Mouse (Mus musculus) lung, postnatal 36 days (tissue): Measurements from ENCODE around the gene Zdhhc1.

Experiments used
- DNase-seq: peaks from one replicate; pipeline ENCODE4 v3.0.0; 2022; ENCODE audit warnings: mixed read lengths

The Zdhhc1 gene

DNA sequence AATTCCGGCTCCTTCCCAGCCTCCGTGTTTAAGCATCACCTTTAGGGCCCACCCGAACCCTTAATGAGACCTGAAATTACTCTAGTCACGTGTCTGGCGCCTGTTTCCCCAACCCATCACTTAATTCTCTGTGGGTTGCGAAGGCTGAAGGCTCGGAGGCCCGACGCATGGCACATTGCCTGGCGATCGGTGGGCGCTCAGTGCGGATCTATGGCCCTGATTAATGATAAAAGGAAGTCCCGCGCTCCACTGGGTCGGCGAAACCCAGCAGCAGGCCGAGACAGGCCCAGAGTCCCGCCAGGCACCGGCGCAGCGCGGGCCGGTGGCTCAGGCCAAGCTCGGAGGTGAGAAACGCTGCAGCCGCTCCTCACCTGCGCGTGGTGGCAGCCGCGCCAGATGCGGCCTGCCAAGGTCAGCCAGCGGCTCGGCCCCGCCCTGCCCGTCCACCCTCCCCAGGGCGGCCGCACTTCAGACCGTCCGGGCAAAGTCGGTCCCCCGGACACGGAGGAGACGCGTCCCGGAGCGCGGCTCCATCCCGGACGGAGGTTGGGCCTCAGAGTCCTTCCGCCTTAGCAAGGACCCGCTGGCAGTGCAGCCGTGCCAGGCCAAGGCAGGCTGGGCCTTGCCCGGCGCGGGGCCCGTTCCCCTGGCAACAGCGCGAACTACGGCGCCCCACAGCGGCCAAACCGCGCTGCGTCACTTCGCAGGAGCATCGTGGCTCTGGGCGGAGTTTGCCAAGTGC lies at the start of gene Zdhhc1:
Gene Zdhhc1 (minus strand): TSS at position 464 of the 742 bp plus-strand sequence.
- peak; percentile 90 for DNase-seq

DNA sequence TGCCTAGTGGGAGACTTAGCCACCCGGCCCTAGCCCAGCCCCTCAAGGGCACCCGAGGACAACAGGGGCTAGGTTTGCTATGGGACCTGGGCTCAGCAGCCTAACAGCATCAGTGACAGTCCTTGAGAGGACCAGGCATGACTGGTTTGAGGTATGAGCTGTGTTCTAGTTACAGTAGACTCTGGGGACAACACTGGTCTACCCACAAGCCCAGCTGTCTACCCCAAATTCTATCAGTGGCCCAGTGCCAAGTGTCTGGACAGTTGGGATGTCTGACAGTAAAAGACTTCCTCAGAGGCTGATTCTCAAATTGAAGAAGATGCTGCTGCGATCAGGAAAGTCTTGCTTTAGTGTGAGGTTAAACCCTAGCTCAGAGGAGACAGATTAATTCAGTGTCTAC lies 48.5 kb upstream of the Zdhhc1 start:
- no peak for DNase-seq

DNA sequence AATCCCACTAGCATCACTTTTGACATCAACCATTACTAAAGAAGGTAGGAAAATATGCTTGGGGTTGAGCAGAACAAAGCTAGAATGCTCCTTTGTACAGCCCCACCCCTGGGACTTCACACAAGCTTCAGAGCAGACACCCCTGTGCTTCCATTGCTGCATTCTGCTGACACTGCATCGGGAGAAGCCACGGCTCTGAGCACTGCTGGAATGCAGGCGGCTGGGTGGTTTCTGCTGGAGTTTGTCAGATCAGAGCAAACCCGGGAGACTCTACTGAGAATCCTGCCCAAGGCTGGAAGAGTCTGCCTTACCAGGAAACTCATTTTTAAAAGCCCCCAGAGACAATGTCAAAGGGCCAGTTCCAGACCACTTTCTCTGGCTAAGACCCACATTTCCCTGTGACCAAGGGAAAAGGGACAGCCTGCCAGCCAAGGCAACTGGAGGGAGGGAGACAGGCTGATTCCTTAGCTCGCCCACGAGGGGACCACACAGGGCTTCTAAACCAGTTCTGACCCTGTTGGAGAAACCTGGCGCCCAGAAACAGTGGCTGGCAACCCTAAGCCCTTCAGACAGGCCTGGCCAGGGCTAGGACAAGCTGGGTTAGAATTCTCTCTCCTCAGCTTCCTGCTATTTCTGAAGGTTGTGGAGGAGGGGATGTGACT lies 48.0 kb upstream of the Zdhhc1 start:
- no peak for DNase-seq

DNA sequence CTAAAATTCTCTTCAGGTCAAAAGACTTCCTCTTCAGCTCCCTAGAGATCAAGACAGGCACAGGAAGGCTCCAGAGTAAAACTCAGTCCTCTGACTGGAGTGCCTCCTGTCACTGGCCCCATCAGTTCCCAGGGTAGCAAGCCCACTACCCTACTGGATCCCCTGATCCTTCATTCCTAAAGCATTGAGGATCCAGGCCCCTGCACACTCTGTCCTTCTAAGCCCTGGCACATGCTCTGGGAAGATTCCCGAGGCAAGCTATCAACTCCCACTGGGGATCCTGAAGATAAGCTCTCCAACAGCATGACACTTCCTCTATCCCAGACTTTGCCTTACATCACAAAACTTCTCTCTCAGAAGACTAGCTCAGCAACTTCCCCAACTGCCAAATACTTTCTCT lies 47.0 kb upstream of the Zdhhc1 start:
- no peak for DNase-seq

DNA sequence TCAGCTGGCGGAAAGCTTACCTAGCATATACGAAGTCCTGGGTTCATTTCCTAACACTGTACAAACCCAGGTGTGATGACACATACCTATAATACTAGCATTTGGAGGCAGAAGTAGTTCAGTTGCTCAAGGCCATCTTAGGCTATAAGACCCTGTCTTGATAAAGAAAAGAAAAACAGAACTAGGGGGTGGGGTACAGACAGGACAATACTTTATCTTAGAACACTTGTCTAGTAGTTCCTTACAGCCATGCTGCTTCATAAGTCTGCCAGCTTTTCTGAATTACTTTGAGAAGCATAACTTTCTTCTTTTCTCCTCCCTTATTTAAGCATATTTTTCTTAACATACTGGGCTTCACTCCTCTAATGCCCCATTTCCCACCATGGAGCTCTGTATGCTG lies 46.1 kb upstream of the Zdhhc1 start:
- DNase-seq, result no peak

DNA sequence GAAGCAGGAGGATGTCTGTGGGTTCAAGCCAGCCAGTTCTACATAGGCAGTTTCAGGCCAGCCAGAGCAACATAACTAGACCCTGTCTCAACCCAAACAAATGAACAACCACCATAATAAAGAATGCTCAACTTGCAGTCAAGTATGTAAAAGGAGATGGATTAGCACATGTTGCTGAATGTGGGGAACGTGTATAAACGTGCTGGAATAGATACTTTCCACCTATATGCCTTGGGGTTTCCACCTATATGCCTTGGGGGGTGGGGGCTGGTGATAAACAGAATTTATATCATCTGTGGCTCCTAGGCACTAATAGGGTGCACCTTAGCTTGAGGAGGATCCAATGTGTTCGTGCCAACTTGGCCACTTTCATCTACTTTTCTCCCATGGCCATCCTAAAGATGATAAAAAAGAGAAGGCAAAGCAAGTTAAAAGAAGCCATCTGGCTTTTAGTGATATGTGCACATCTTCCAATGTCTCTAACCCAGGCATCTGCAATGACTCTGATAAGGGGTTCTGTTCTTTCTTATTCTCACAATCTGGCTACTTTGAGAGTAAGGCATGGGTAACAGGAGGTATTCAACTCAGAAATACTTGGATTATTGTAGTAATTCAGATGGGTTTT lies 45.4 kb upstream of the Zdhhc1 start:
- no peak for DNase-seq

DNA sequence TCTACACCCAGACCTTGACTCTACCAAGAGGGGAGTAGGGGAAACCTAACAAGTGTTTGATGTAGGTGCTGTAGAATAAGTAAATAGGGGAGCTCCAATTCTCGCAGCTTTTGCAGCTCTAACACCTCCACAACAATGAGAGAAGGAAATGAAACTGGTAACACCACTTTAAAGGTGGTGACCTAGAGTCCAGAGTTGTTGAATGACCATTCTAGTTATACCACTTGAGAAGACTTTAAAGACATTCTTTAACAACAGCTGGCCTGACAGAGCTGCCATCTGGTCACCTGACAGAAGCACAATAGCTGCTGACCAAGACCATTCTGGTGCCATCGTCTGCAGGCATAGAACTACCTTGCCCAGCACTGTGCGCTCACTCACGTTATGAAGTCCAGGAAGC lies 42.2 kb upstream of the Zdhhc1 start:
- peak; percentile 42 for DNase-seq

DNA sequence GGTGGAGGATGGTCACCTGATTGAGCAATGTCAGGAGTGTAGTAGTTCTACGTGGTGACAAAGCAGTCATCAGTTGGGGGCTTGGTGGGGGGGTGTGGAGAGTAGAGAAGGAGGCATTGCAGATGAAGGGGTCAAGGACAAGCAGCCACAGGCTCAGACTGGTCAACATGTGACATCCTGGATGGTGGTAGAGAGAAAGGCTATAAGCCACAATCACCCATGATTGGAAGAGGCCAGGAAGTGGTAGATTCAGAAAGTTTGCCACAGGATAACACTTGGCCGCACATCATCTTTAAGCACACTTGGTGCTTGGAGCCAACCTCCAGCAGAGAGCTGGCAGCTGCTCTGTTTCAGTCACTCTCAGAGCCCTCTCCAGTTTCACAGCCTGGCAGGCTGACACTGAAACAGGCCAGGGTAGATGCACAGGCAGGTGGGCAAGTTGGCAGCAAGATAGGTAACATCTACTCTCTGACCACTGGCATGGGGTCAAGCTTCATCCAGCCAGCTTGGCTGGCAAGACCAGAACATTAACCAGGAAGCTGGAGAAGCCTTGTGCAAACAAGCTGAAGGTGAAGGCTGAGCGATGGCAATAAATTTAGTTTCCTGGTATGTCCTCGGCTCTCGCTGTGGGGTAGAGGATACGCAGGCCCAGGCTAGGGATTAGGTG lies 40.4 kb upstream of the Zdhhc1 start:
- peak; percentile 57 for DNase-seq

DNA sequence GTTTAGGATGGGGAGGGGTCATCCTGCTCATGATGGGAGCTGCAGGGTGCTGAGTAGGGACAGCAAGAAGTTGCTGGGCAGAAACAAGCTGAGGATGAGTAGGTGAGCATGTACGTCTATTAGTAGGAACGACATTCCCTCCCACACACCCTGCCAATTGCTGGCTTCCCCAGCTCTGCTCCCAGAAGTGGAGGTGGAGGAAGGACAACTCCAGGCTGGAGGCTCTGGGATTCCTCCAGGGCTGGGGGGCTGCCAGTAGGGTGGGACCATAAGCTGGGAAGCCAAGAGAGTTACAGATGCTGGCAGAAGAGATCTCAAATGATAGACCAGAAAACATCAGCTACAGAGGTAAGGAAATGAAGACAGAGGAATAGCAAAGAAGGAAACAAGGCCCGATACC lies 39.8 kb upstream of the Zdhhc1 start:
- no peak for DNase-seq

DNA sequence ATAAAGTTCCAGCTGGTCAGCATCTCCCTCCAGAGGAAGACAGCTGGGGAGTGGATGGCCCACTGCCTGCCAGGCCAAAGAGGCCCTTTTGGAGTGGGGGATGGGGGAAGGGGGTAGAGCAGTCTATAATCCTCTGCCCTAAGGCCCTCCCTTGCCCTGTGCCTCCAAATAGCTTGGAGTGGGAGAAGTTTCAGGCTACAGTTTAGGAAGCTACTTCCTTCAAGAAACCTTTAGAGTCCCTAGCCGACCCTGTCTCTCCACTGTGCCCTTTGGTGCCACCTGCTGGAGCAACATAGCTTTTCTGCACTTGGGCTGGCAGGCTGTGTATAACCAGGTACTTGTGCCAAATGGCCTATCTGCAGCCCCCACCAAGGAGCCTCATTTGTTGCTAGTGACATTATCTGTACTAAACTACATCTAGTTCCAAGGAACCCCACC lies 37.2 kb upstream of the Zdhhc1 start:
- peak; percentile 90 for DNase-seq

DNA sequence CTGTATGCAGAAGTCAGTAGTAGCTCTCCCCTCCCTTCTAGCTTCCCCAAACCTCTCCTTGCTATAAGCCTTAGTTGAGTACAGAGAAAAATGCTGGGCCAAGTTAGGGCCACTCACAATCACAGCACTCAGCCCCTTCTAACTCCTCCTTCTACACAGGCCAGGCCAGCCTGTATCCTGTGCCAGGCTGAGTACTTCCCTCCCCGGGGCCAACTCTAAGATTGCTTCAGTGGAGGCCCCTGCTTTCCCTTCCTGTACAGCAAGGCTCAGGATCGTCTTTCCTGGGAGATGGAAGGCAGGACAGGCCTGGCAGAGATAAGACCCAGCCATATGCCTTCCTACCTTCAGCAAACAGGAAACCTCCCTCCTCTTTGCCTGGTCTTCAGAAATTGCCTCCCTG lies 36.7 kb upstream of the Zdhhc1 start:
- DNase-seq, result peak; percentile 62

DNA sequence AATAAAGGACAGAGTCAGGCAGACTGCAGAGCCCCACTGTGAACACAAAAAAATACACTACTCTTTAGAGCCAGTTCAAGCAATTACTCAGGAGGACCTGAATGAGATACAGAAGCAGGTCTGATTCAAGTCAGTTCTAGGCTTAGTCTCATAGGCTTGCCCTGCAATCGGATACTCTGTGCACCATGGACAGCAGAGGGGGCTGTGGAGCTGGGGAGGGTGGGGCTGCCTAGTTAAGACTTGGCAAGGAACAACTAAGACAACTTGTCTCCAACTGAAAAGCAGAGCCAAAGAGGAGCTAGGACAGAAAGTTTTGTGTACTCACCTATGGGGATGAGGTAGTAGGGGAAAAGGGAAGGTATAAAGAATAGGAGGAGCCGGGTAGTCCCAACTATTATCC lies 35.1 kb upstream of the Zdhhc1 start:
- peak; percentile 78 for DNase-seq

DNA sequence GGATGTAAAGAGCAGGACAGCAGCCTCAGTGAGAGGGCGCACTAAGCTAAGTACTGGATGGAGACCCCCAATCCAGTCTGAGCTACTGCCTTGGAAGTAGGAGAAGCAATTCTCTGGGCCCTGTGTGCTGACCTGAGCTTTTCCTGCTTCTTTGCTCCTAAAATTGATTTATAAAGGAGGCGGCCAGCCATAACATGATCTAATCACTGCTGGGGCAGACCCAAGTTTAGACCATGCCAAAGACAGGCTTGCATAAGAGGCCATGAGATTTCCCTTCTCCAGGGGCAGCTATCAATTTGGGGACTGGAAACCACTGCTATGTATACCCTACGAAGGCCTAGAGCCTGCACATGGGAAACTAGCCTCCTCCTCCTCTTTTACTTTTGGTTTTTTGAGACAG lies 32.6 kb upstream of the Zdhhc1 start:
- no peak for DNase-seq

DNA sequence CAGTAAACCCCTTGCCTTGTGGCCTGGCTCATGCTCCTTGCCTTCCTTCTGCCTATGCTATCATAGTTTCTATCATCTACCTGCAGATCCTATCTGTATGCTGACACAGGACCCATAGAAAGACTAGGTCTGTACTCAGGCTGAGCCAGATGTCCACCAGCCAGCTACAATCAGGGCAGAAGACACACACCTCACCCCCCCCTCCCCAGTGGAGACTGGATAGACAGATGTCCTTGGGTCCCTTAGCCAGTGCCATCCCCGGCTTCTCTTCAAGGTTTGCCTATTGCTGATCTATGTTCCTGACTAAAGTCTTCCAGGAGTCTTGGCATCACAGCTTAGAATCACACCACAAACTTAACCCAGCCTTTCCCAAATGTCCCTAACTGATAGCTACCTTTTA lies 31.5 kb upstream of the Zdhhc1 start:
- DNase-seq, result no peak

DNA sequence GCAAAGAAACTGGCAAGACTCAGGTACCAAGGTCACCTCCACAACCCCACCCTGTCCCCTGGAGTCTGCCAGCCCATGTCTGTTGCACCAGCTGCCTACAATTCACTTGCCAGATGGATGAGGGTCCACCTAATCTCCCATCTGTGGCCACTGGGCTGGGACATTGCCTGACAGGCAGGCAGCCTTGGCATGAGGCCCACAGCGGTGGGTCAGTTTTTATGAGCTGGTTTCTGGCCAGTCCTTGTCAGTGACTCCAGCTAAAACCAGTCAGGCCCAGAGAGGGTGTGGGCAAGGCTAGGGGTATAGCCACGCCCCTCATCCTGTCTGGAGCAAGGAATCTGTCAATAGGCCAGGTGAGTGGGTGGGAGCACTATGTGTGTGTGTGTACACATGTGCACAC lies 30.4 kb upstream of the Zdhhc1 start:
- no peak for DNase-seq

DNA sequence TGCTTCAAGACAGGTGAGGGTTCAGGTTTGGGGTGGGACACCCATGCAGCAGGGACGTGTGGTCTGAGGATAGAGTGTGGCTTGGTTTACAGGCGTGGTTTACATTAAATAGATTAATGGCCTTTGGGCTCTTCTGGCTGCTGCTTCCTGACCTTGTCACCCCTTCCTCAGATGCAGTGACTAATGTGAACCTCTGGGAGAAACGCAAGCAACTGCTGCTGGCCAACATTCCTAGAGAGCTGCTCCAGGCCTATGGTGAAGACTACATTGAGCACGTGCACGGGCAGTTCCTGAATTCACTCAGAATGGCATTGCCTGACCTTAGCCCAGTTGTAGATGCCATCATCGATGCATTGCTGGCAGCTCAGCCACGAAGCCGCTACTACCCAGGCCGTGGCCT lies 26.2 kb upstream of the Zdhhc1 start:
- no peak for DNase-seq

DNA sequence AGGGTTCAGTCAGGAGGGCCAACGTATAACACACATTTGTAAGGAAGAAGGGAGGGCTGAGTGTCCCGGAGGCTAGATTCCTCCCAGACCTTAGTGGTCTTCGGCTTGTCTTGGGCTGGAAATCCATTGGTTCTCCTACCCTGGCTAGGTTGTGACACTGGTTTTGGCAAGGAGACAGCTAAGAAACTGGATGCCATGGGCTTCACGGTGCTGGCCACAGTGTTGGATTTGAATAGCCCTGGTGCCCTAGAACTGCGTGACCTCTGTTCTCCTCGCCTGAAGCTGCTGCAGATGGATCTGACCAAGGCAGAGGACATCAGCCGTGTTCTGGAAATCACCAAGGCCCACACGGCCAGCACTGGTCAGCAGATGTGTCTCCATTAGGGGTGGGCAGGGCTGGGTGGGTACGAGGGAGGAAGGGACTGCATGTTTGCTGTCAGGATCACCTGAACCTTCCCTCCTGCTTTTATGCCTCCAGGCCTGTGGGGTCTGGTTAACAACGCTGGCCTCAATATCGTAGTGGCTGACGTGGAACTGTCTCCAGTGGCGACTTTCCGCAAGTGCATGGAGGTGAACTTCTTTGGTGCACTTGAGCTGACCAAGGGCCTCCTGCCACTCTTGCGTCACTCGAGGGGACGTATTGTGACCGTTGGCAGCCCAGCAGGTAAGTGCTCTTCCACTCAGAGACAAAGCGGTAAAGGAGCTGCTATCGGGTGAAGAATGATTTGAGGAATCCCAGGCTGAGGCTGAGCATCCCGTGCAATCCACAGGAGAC lies 25.5 kb upstream of the Zdhhc1 start:
- peak; percentile 65 for DNase-seq

DNA sequence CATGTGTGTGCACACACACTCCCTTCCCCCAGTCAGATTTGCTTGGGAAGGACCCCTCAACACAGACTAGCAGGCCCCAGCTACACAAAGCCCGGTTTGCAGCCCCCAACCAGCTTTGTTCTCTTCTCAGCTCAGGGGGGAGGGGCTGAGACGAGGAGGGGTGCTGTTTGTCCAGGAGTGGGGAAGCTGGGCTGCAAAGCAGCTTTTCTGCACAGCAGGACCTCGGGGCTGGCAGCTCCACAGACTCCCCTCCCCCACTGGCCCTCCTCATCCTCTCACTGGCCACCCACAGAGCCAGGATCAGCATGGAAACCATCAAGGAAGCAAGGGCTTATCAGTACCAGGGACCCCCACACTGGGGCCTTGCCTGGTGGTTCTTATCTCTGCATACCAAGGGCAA lies 24.4 kb upstream of the Zdhhc1 start:
- DNase-seq, result no peak

DNA sequence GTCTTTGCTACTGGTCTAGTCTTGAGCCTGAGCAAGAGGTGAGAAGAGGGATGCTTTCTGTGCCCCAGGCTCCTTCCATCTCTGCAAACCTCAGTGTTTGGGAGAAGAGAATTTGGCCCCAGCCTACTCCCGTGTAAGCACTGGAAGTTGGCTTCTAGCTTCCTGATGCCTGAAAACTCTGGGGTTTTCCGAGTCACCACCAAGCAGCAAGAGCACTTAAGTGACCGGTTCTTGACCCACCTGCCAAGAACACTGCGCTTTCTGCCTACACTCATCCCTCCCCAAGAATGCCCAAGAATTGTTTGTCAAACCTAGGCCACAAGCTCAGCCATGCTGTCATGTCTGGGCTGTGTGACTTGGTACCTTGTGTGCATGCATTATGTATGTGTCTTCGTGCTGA lies 23.8 kb upstream of the Zdhhc1 start:
- peak; percentile 36 for DNase-seq

DNA sequence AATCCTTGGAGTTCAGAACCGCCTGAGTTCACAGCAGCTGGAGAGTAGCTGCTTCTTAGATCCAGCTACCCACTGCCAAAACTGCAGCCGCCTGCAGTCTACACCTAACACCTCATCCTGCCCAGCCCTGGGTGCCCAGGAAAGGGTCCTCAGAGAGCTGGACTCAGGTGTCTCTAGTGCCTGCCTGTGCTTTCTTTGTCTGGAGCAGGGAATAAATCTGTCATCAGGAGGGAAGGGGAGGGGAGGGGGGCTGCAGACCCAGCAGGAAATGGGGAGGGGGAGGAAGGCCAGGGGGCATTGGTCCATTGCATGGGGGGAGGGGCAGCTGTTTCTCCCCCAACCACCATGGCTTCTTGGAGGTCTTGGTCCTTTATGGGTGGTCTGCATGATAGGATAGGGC lies 22.9 kb upstream of the Zdhhc1 start:
- no peak for DNase-seq

DNA sequence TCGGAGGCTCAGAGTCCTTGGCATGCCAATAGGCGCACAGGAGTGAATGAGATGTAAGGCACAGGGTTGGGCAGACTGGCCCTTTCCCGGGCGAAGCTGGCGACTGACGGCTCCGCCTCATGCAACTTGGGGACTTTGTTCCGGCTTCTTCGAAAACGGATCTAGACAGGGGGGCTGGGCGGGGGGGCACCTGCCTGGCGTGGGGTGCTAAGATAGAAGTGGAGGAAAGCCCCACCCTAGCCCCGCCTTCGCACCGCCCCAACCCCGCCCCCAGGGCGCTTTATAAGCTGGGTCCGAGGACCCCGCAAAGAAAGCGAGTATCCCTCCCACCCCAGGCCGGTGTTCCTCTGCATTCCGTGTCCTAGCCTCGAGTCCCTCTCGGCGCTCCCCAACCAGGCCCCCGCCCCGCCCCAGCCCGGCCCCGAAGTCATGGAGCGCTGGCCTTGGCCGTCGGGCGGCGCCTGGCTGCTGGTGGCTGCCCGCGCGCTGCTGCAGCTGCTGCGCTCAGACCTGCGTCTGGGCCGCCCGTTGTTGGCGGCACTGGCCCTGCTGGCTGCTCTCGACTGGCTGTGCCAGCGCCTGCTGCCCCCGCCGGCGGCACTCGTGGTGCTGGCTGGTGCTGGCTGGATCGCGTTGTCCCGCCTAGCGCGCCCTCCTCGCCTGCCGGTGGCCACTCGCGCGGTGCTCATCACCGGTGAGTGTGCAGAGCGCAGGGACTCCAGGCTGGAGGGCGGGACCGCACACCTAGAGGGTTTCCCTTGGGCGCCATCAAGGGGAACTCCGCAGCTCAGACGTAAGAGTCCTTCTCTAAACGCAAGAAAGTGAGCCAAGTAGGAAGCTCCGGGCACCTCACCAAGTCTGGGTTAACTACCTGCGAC lies 22.0 kb upstream of the Zdhhc1 start, which contains the start of gene Hsd11b2:
Gene Hsd11b2 (plus strand): TSS at position 320 of the 878 bp plus-strand sequence.
- peak; percentile 73 for DNase-seq

DNA sequence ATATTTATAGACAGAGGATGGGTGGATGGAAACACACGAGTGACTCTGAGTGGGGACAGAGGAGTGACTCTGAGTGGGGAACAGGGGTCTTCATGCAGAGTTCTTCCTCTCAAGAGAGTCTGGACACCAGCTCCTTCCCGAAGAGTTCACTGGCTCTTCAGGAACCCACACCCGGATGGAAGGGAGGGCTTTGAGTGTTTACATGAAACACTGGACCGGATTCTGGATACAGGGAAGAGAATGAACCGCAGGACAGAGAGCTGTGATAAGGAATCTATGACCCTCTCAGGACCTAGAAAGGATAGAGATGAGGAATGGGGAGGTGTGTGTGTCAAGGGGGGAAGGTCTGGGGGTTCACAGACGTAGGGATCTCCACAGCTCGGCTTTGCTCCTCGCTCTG lies 20.6 kb upstream of the Zdhhc1 start:
- peak; percentile 31 for DNase-seq
